Mouse (Mus musculus) liver, embryonic 15.5 days (tissue): ENCODE results near the gene Tnpo1. TPM values are rescaled to one million over a fixed set of nuclear protein-coding genes. Genes with fewer than 3 reads are reported as not detected.
"Not testable (repeated sequence)": the region's sequence is repeated elsewhere in the genome, so short reads cannot be mapped to it uniquely, and the experiment has no call there.

Source experiments
- ATAC-seq: fragments of 200-750 bp; cut with Nextera tagmentation; 2 replicates; pipeline ENCODE4 v1.8.0; 2017; ENCODE audit warnings: moderate number of reproducible peaks, mild to moderate bottlenecking, moderate library complexity; ENCODE audit not compliant: insufficient read depth
- H3K27ac ChIP-seq: fragments of 300-500 bp; sonication (generic); replicated peaks from 2 replicates; pipeline ENCODE4 v1.5.1; 2015; ENCODE audit warnings: mild to moderate bottlenecking, inconsistent platforms
- H3K27me3 ChIP-seq: fragments of 300-500 bp; sonication (generic); 2 replicates; pipeline ENCODE4 v1.6.1; 2015; ENCODE audit warnings: mild to moderate bottlenecking, inconsistent platforms
- H3K36me3 ChIP-seq: fragments of 300-500 bp; sonication (generic); replicated peaks from 2 replicates; pipeline ENCODE4 v1.6.1; 2015; ENCODE audit warnings: moderate library complexity, mild to moderate bottlenecking, inconsistent platforms
- H3K4me1 ChIP-seq: fragments of 300-500 bp; sonication (generic); replicated peaks from 2 replicates; pipeline ENCODE4 v1.6.1; 2015; ENCODE audit warnings: inconsistent platforms
- H3K4me2 ChIP-seq: fragments of 300-500 bp; sonication (generic); 2 replicates; pipeline ENCODE4 v1.6.1; 2015; ENCODE audit warnings: moderate library complexity, mild to moderate bottlenecking, inconsistent platforms
- H3K4me3 ChIP-seq: fragments of 300-500 bp; sonication (generic); replicated peaks from 2 replicates; pipeline ENCODE4 v1.5.1; 2015; ENCODE audit warnings: mild to moderate bottlenecking, inconsistent platforms
- H3K9ac ChIP-seq: fragments of 300-500 bp; sonication (generic); 2 replicates; pipeline ENCODE4 v1.6.1; 2015; ENCODE audit warnings: moderate library complexity, mild to moderate bottlenecking, inconsistent platforms
- H3K9me3 ChIP-seq: fragments of 300-500 bp; sonication (generic); replicated peaks from 2 replicates; pipeline ENCODE4 v1.6.1; 2016; ENCODE audit warnings: inconsistent platforms
- WGBS: fragments of 180-500 bp; shearing (Covaris S2); methylation state at CpG from one replicate; pipeline ENCODE4 v1.1.7; 2015; ENCODE audit warnings: mixed read lengths; ENCODE audit not compliant: insufficient replicate concordance; 5-methylcytosine and 5-hydroxymethylcytosine counted together
- polyA plus RNA-seq: library from polyadenylated mRNA; unstranded; fragments of >200 nt; fragmentation: Nextera tagmentation; extraction: Ambion mirVana; gene quantifications from 2 replicates; pipeline ENCODE4 v1.2.1, GENCODE M21; 2015

The Tnpo1 gene
- polyA plus RNA-seq, 1 experiment from 2014 or later, result 20.7 TPM

GRCm38 (mm10) chr13:98867810-98868209, 58.4 kb downstream of the Tnpo1 start:
- peaks cover 15% of the 10 kb centered on the region for H3K4me1 ChIP-seq

GRCm38 (mm10) chr13:98855291-98855690, 70.9 kb downstream of the Tnpo1 start:
- no peak overlapping the region for H3K4me3 ChIP-seq
- no peaks in the 10 kb centered on the region for H3K4me1 ChIP-seq
- H3K9ac ChIP-seq, result no peak overlapping the region
- no peaks in the 10 kb centered on the region for H3K27me3 ChIP-seq
- no peak for ATAC-seq
- peaks cover 76% of the 10 kb centered on the region for H3K36me3 ChIP-seq
- no peak overlapping the region for H3K4me2 ChIP-seq
- no peaks in the 10 kb centered on the region for H3K9me3 ChIP-seq
- no peak overlapping the region for H3K27ac ChIP-seq
- WGBS, result 87% methylated on average over 8 of the region's 8 CpGs

More at GRCm38 (mm10) chr13:98867810-98868209, 58.4 kb downstream of the Tnpo1 start:
- H3K36me3 ChIP-seq, result peaks cover 92% of the 10 kb centered on the region
- H3K27me3 ChIP-seq, result no peaks in the 10 kb centered on the region
- no peaks in the 10 kb centered on the region for H3K9me3 ChIP-seq
- no peak overlapping the region for H3K4me3 ChIP-seq
- H3K4me2 ChIP-seq, result no peak overlapping the region
- H3K27ac ChIP-seq, result no peak overlapping the region
- 40% methylated on average over 2 of the region's 2 CpGs for WGBS
- no peak overlapping the region for H3K9ac ChIP-seq
- peak; percentile 53; the same call in 1 of the 2 replicates for ATAC-seq

- H3K4me2 ChIP-seq, result no peak overlapping the region
- H3K4me1 ChIP-seq, result no peaks in the 10 kb centered on the region
- no peak for ATAC-seq
- WGBS, result 73% methylated on average over 1 of the region's 1 CpGs
- no peak overlapping the region for H3K27ac ChIP-seq
- peaks cover 50% of the 10 kb centered on the region for H3K36me3 ChIP-seq
- no peaks in the 10 kb centered on the region for H3K9me3 ChIP-seq
- no peak overlapping the region for H3K9ac ChIP-seq
- H3K4me3 ChIP-seq, result no peak overlapping the region
- no peaks in the 10 kb centered on the region for H3K27me3 ChIP-seq
Measured at GRCm38 (mm10) chr13:98845794-98846193, 80.4 kb downstream of the Tnpo1 start.

GRCm38 (mm10) chr13:98836423-98837088, 89.6 kb downstream of the Tnpo1 start:
- peak; percentile 47; the same call in 1 of the 2 replicates for ATAC-seq
- peaks cover 11% of the 10 kb centered on the region for H3K4me1 ChIP-seq
- no peaks in the 10 kb centered on the region for H3K27me3 ChIP-seq
- H3K27ac ChIP-seq, result no peak overlapping the region; the same call in 1 of the 2 replicates
- H3K4me3 ChIP-seq, result no peak overlapping the region
- peaks cover 24% of the 10 kb centered on the region for H3K36me3 ChIP-seq
- no peak overlapping the region for H3K9ac ChIP-seq
- no peak overlapping the region for H3K4me2 ChIP-seq
- H3K9me3 ChIP-seq, result no peaks in the 10 kb centered on the region
- WGBS, result 74% methylated on average over 6 of the region's 6 CpGs

GRCm38 (mm10) chr13:98835740-98836139, 90.4 kb downstream of the Tnpo1 start:
- H3K9ac ChIP-seq, result no peak overlapping the region
- peaks cover 24% of the 10 kb centered on the region for H3K36me3 ChIP-seq
- no peaks in the 10 kb centered on the region for H3K9me3 ChIP-seq
- H3K4me2 ChIP-seq, result peak overlapping the region; percentile 23; the same call in 1 of the 2 replicates
- ATAC-seq, result peak; percentile 70
- H3K4me3 ChIP-seq, result no peak overlapping the region
- H3K27me3 ChIP-seq, result no peaks in the 10 kb centered on the region
- H3K27ac ChIP-seq, result no peak overlapping the region; the same call in 1 of the 2 replicates
- 18% methylated on average over 5 of the region's 5 CpGs for WGBS
- H3K4me1 ChIP-seq, result peaks cover 11% of the 10 kb centered on the region

- ATAC-seq, result no peak
- Histone ChIP-seq H3K36me3 (peaks cover 16% of the 10 kb centered on the region), H3K9ac (no peak overlapping the region), H3K27me3 (no peaks in the 10 kb centered on the region), H3K9me3 (no peaks in the 10 kb centered on the region), H3K4me3 (no peak overlapping the region), H3K27ac (no peak overlapping the region), H3K4me2 (no peak overlapping the region), H3K4me1 (peaks cover 11% of the 10 kb centered on the region)
- WGBS, result 66% methylated on average over 3 of the region's 3 CpGs
Measured at GRCm38 (mm10) chr13:98834723-98835122, 91.5 kb downstream of the Tnpo1 start.

- no peaks in the 10 kb centered on the region for H3K27me3 ChIP-seq
- no peak overlapping the region for H3K9ac ChIP-seq
- H3K36me3 ChIP-seq, result peaks cover 13% of the 10 kb centered on the region; the same call in 1 of the 2 replicates
- H3K4me1 ChIP-seq, result peaks cover 11% of the 10 kb centered on the region
- no peak overlapping the region for H3K4me2 ChIP-seq
- H3K27ac ChIP-seq, result no peak overlapping the region
- no peak overlapping the region for H3K4me3 ChIP-seq
- 51% methylated on average over 1 of the region's 1 CpGs for WGBS
- no peak for ATAC-seq
- no peaks in the 10 kb centered on the region for H3K9me3 ChIP-seq
Measured at GRCm38 (mm10) chr13:98834199-98834598, 92.0 kb downstream of the Tnpo1 start.

GRCm38 (mm10) chr13:98832451-98833450, 93.4 kb downstream of the Tnpo1 start:
- H3K4me3 ChIP-seq, result no peak overlapping the region
- 60% methylated on average over 10 of the region's 10 CpGs for WGBS
- no peaks in the 10 kb centered on the region for H3K9me3 ChIP-seq
- H3K27me3 ChIP-seq, result no peaks in the 10 kb centered on the region
- H3K4me1 ChIP-seq, result peaks cover 11% of the 10 kb centered on the region
- ATAC-seq, result no peak
- H3K9ac ChIP-seq, result no peak overlapping the region
- H3K36me3 ChIP-seq, result peaks cover 7% of the 10 kb centered on the region; the same call in 1 of the 2 replicates
- no peak overlapping the region for H3K27ac ChIP-seq
- H3K4me2 ChIP-seq, result no peak overlapping the region

GRCm38 (mm10) chr13:98829026-98829425, 97.2 kb downstream of the Tnpo1 start:
- H3K27ac ChIP-seq, H3K4me1 ChIP-seq, ATAC-seq, H3K4me2 ChIP-seq, H3K27me3 ChIP-seq, H3K9ac ChIP-seq, H3K36me3 ChIP-seq, H3K9me3 ChIP-seq, H3K4me3 ChIP-seq: not testable (repeated sequence)
- WGBS, result 84% methylated on average over 6 of the region's 6 CpGs

- H3K36me3 ChIP-seq, result no peaks in the 10 kb centered on the region
- H3K9me3 ChIP-seq, result no peaks in the 10 kb centered on the region
- H3K4me2 ChIP-seq, result no peak overlapping the region
- ATAC-seq, result no peak
- no peak overlapping the region for H3K4me3 ChIP-seq
- WGBS, result 47% methylated on average over 4 of the region's 4 CpGs
- no peak overlapping the region for H3K9ac ChIP-seq
- no peaks in the 10 kb centered on the region for H3K27me3 ChIP-seq
- no peak overlapping the region for H3K27ac ChIP-seq
- no peaks in the 10 kb centered on the region for H3K4me1 ChIP-seq
Measured at GRCm38 (mm10) chr13:98825574-98825973, 100.6 kb downstream of the Tnpo1 start.

- Histone ChIP-seq H3K27me3 (no peaks in the 10 kb centered on the region), H3K4me2 (no peak overlapping the region), H3K4me1 (peaks cover 17% of the 10 kb centered on the region), H3K4me3 (no peak overlapping the region), H3K9ac (no peak overlapping the region), H3K36me3 (no peaks in the 10 kb centered on the region), H3K27ac (no peak overlapping the region), H3K9me3 (no peaks in the 10 kb centered on the region)
- 50% methylated on average over 2 of the region's 2 CpGs for WGBS
- no peak for ATAC-seq
Measured at GRCm38 (mm10) chr13:98819094-98819493, 107.1 kb downstream of the Tnpo1 start.
